Mouse (Mus musculus) CD4-positive helper T cell, adult 2 months (primary cell): ENCODE measurements around the gene Txnrd1.

Experiments
- DNase-seq: peaks from one replicate; pipeline ENCODE4 v3.0.0-alpha.2; 2012; ENCODE audit warnings: low read depth, missing footprints, low spot score

Txnrd1 gene

DNA sequence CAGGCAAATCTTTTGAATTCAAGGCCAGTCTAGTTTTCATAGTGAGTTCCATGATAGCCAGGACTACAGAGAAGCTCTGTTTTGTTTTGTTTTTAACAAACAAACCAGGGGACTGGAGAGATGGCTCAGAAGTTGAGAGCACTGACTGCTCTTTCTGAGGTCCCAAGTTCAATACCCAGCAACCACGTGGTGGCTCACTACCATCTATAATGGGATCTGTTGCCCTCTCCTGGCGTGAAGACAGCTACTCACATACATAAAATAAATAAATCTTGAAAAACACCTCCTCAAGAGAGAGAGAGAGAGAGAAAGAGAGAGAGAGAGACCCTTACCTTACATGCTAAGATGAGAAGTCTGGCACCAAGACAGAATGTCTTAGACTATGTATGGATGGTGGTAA, 84.9 kb downstream of the Txnrd1 start:
- DNase-seq: no peak

- no peak for DNase-seq
Observed at GRCm38 (mm10) chr10:82919404-82919980, 85.7 kb downstream of the Txnrd1 start.

DNA sequence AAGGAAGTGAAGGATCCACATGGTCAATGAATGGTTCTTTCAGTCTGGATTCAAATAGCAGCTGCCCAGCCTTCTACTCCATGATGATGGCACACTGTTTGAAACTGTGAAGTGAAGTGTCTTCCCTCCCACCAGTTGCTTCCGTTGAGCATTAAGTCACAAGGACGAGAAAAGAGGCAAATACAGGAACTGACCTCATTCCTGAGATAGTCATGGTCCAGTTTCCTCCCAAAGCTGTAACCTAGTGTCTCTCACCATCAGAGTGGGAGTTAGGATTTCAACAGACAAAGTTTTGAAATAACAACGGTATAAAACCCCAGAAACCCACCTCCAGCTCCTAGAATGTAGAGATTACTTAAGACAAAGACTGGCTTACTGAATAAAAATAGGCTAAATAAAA, 89.8 kb downstream of the Txnrd1 start:
- no peak for DNase-seq

DNA sequence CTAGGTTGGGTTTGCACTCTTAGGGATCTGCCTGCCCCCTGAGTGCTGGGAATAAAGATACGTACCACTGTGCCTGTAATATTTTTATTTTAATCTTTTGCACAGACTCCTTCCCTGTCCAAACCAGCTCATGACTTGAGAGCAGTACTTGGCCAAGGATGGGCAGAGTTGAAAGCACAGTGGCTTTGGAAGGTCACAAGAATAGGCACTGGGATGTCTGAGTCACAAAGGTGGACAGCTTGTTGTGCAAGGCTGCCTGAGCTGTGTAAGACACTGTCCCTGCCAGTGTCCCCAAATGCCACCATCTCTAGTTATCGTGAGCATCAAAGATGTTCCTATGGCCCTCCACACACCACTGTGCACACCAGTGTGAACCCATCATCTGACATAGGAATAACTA, 91.0 kb downstream of the Txnrd1 start:
- DNase-seq: no peak

DNA sequence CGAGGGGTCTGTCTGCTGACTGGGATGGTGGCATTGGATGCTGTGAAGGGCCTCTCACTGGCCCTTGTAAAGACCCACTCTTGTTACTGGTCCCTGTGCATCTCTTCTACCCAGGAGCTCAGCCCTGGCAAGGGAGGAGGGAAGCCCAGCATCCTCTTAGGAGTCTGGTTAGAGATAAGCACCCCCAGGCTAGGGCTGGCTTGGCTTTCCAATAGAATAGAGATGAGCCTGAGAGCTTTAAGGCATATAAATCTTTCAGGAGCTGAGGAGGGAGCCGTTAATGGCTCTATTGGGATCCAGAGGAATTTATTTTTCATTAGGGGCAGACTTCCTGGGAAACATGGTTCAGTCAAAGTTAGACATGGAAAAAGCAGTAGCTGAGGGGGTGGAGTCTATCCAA, 91.9 kb downstream of the Txnrd1 start:
- DNase-seq: no peak

GRCm38 (mm10) chr10:82935018-82935633, 101.4 kb downstream of the Txnrd1 start:
- DNase-seq: no peak

DNA sequence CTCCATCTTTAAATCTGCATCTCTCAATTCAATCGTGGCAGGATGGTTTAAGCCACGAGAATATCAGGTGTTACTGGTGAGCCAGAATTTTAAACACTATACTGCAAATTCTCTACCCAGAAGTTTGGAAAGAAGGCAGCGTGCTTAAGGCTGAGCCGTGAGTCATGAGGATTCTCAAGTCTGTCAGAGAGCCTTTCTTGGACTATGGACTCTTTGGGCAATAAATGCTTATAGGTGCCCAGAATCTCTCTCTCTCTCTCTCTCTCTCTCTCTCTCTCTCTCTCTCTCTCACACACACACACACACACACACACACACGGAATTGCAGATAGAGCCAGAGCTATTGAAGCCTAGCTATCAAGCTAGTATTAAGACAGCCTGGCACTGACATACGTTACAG, 102.0 kb downstream of the Txnrd1 start:
- DNase-seq: no peak
